Mouse (Mus musculus) lung, adult 2 months (tissue): ENCODE results near the gene Olfml2a. TPM values are rescaled to one million over a fixed set of nuclear protein-coding genes. Genes with fewer than 3 reads are reported as not detected.
"Not testable (repeated sequence)": the region's sequence is repeated elsewhere in the genome, so short reads cannot be mapped to it uniquely, and the experiment has no call there.

Experiments
- DNase-seq: peaks from one replicate; pipeline ENCODE4 v3.0.0; 2022
- H3K4me1 ChIP-seq: fragments of 200-500 bp; 2 replicates; pipeline ENCODE4 v1.6.1; 2011; ENCODE audit warnings: low read length; ENCODE audit not compliant: control insufficient read depth, insufficient read depth
- H3K4me3 ChIP-seq: fragments of 200-500 bp; replicated peaks from 2 replicates; pipeline ENCODE3; 2011; ENCODE audit warnings: low read depth, mild to moderate bottlenecking, control low read depth, low read length; ENCODE audit errors: extremely low read depth
- CTCF ChIP-seq: fragments of 200-500 bp; IDR thresholded peaks from 2 replicates; pipeline ENCODE4 v1.5.1; 2011; ENCODE audit warnings: mild to moderate bottlenecking, low read length, control low read depth; ENCODE audit not compliant: insufficient read depth
- POLR2A ChIP-seq: fragments of 200-500 bp; IDR thresholded peaks from 2 replicates; pipeline ENCODE4 v1.6.1; 2011; ENCODE audit warnings: low read depth, mild to moderate bottlenecking, control low read depth, low read length, borderline replicate concordance; ENCODE audit errors: extremely low read depth
- WGBS: fragments of 180-500 bp; shearing (Covaris S2); methylation state at CpG from one replicate; pipeline ENCODE4 v1.1.7; 2018; 5-methylcytosine and 5-hydroxymethylcytosine counted together
- polyA plus RNA-seq: library from polyadenylated mRNA; depleted of rRNA; stranded (reverse); fragments of >200 nt; gene quantifications from 2 replicates; pipeline ENCODE4 v1.2.3, GENCODE M21; 2012; rRNA removed

The Olfml2a gene
- polyA plus RNA-seq, 1 experiment = 11.3 TPM

- H3K4me3 ChIP-seq = peak within 1 kb of the TSS; percentile 99
- TF ChIP-seq POLR2A (no peak), CTCF (no peak)
- H3K4me1 ChIP-seq = peaks cover 22% of the 10 kb centered on the region
- 10% methylated on average over 15 of the region's 15 CpGs for WGBS
- DNase-seq = peak; percentile 47
Measured at GRCm38 (mm10) chr2:39005574-39006079, 73.8 kb downstream of the Olfml2a start, which contains the start of gene Rpl35. TSS of gene Rpl35 (minus strand) at chr2:39005624.

- DNase-seq = no peak
- no peak overlapping the region for H3K4me3 ChIP-seq
- no peak for TF ChIP-seq CTCF
- no peak for TF ChIP-seq POLR2A
- H3K4me1 ChIP-seq = peaks cover 22% of the 10 kb centered on the region
- 84% methylated on average over 14 of the region's 14 CpGs for WGBS
Measured at GRCm38 (mm10) chr2:39006149-39006730, 74.5 kb downstream of the Olfml2a start.

GRCm38 (mm10) chr2:39007865-39008264, 76.1 kb downstream of the Olfml2a start:
- DNase-seq = peak; percentile 94
- under 1% methylated on average over 44 of the region's 44 CpGs for WGBS
- TF ChIP-seq POLR2A (peak; percentile 85), CTCF (no peak)
- H3K4me1 ChIP-seq = peaks cover 22% of the 10 kb centered on the region
- H3K4me3 ChIP-seq = peak overlapping the region; percentile 95

- no peak for DNase-seq
- WGBS = under 1% methylated on average over 25 of the region's 25 CpGs
- Histone ChIP-seq H3K4me1 (peaks cover 21% of the 10 kb centered on the region), H3K4me3 (peak overlapping the region; percentile 88)
- no peak for TF ChIP-seq POLR2A
- no peak for TF ChIP-seq CTCF
Measured at GRCm38 (mm10) chr2:39008350-39008851, 76.6 kb downstream of the Olfml2a start.

- WGBS = 5% methylated on average over 3 of the region's 3 CpGs
- TF ChIP-seq POLR2A (no peak), CTCF (no peak)
- DNase-seq = no peak
- Histone ChIP-seq H3K4me1 (peaks cover 16% of the 10 kb centered on the region), H3K4me3 (peak overlapping the region; percentile 88)
Measured at GRCm38 (mm10) chr2:39008954-39009365, 77.2 kb downstream of the Olfml2a start.

- DNase-seq, H3K4me3 ChIP-seq: not testable (repeated sequence)
- H3K4me1 ChIP-seq = peaks cover 11% of the 10 kb centered on the region; the same call in 1 of the 2 replicates
- 92% methylated on average over 5 of the region's 5 CpGs for WGBS
Measured at GRCm38 (mm10) chr2:39010144-39010543, 78.4 kb downstream of the Olfml2a start.

GRCm38 (mm10) chr2:39011264-39011663, 79.5 kb downstream of the Olfml2a start:
- DNase-seq = no peak
- Histone ChIP-seq H3K4me1 (peaks cover 7% of the 10 kb centered on the region; the same call in 1 of the 2 replicates), H3K4me3 (no peak overlapping the region)
- TF ChIP-seq CTCF = no peak
- no peak for TF ChIP-seq POLR2A

- 78% methylated on average over 3 of the region's 3 CpGs for WGBS
Measured at GRCm38 (mm10) chr2:39011971-39012370, 80.2 kb downstream of the Olfml2a start.

GRCm38 (mm10) chr2:39012768-39013279, 81.0 kb downstream of the Olfml2a start:
- no peak for TF ChIP-seq POLR2A
- TF ChIP-seq CTCF = no peak
- Histone ChIP-seq H3K4me1 (peaks cover 4% of the 10 kb centered on the region; the same call in 1 of the 2 replicates), H3K4me3 (no peak overlapping the region)
- no peak for DNase-seq
- 82% methylated on average over 7 of the region's 7 CpGs for WGBS

More at GRCm38 (mm10) chr2:39011971-39012370, 80.2 kb downstream of the Olfml2a start:
- DNase-seq = no peak
- H3K4me1 ChIP-seq = peaks cover 6% of the 10 kb centered on the region; the same call in 1 of the 2 replicates
- TF ChIP-seq CTCF (no peak), POLR2A (no peak)
- no peak overlapping the region for H3K4me3 ChIP-seq

Other genes with a start within 250 kb of the Olfml2a start
- 0.04 TPM in 1 of 2 replicates, not detected in the other for gene Nr5a1, start 217.4 kb upstream of the Olfml2a start, polyA plus RNA-seq
- 3.3 and 6.5 TPM in 2 replicates for gene Nr6a1, start 4.3 kb upstream of the Olfml2a start, polyA plus RNA-seq
- 4.4 and 4.5 TPM in 2 replicates for gene Wdr38, start 65.5 kb downstream of the Olfml2a start, polyA plus RNA-seq
- gene Arpc5l, start 73.4 kb downstream of the Olfml2a start, polyA plus RNA-seq = 27.7 and 28.3 TPM in 2 replicates
- 121 and 126 TPM in 2 replicates for gene Rpl35, start 73.6 kb downstream of the Olfml2a start, polyA plus RNA-seq
- 7.5 and 10.2 TPM in 2 replicates for gene Golga1, start 133.6 kb downstream of the Olfml2a start, polyA plus RNA-seq